Mouse (Mus musculus) MEL (cell line): ENCODE results near the gene Dlgap3. TPM values are rescaled to one million over a fixed set of nuclear protein-coding genes. Genes with fewer than 3 reads are reported as not detected.

Experiments used
- DNase-seq: peaks from one replicate; pipeline ENCODE4 v3.0.0; 2011; ENCODE audit warnings: low read depth, low spot score
- H3K27ac ChIP-seq: 2 replicates; pipeline ENCODE4 v1.5.1; 2012; ENCODE audit warnings: low read depth, mild to moderate bottlenecking, control low read depth, low read length, moderate library complexity; ENCODE audit not compliant: control insufficient read depth
- H3K27me3 ChIP-seq, 2 experiments: fragments of 150-350 bp in 1 of 2; sonication (generic) in 1 of 2; 2 replicates each; pipeline ENCODE4 v1.6.1; 2012; ENCODE audit warnings: low read length in 2 of 2, mild to moderate bottlenecking in 2 of 2, improper control_type of control experiment in 1 of 2, moderate library complexity in 1 of 2; ENCODE audit not compliant: insufficient read depth in 2 of 2, control insufficient read depth in 1 of 2
- H3K36me3 ChIP-seq, 2 experiments: 2 replicates each; pipeline ENCODE4 v1.6.1; 2012 to 2014; ENCODE audit warnings: low read length in 2 of 2, improper control_type of control experiment in 1 of 2, inconsistent platforms in 1 of 2, mild to moderate bottlenecking in 1 of 2; ENCODE audit not compliant: insufficient read depth in 2 of 2, control insufficient read depth in 1 of 2
- H3K4me1 ChIP-seq, 2 experiments: fragments of 150-350 bp in 1 of 2; sonication (generic) in 1 of 2; 2 replicates each; pipeline ENCODE4 v1.6.1; 2012; ENCODE audit warnings: low read length in 2 of 2, improper control_type of control experiment in 1 of 2, mild to moderate bottlenecking in 1 of 2; ENCODE audit not compliant: insufficient read depth in 2 of 2, control insufficient read depth in 1 of 2
- H3K4me3 ChIP-seq, 2 experiments: fragments of 150-350 bp in 1 of 2; sonication (generic) in 1 of 2; 2 replicates each; pipeline ENCODE4 v1.5.1; 2012; ENCODE audit warnings: low read depth in 2 of 2, low read length in 2 of 2, mild to moderate bottlenecking in 2 of 2, moderate library complexity in 2 of 2, control low read depth in 1 of 2, improper control_type of control experiment in 1 of 2; ENCODE audit not compliant: control insufficient read depth in 1 of 2, insufficient read depth in 1 of 2
- H3K79me2 ChIP-seq: 2 replicates; pipeline ENCODE4 v1.6.1; 2012; ENCODE audit warnings: mild to moderate bottlenecking, low read length, moderate library complexity; ENCODE audit not compliant: control insufficient read depth, poor library complexity, insufficient read depth
- H3K9ac ChIP-seq: 2 replicates; pipeline ENCODE4 v1.6.1; 2012; ENCODE audit warnings: low read depth, mild to moderate bottlenecking, control low read depth, low read length, moderate library complexity; ENCODE audit not compliant: control insufficient read depth, poor library complexity, severe bottlenecking
- H3K9me3 ChIP-seq: fragments of 150-350 bp; sonication (generic); replicated peaks from 2 replicates; pipeline ENCODE4 v1.6.1; 2012; ENCODE audit warnings: mild to moderate bottlenecking, low read length, improper control_type of control experiment, moderate library complexity; ENCODE audit not compliant: insufficient read depth
- CHD1 ChIP-seq: IDR thresholded peaks from 2 replicates; pipeline ENCODE4 v1.6.1; 2012; ENCODE audit warnings: low read depth, mild to moderate bottlenecking, inconsistent platforms, low read length, improper control_type of control experiment
- CHD2 ChIP-seq: IDR thresholded peaks from 2 replicates; pipeline ENCODE4 v1.6.1; 2011; ENCODE audit warnings: low read length, improper control_type of control experiment
- CTCF ChIP-seq, 3 experiments: IDR thresholded peaks in 2 of 3; conservative IDR thresholded peaks in 1 of 3; 2 replicates each; pipeline ENCODE4 v1.5.1; 2011 to 2012; ENCODE audit warnings: low read length in 3 of 3, low read depth in 2 of 3, mild to moderate bottlenecking in 2 of 3, improper control_type of control experiment in 1 of 3, inconsistent platforms in 1 of 3, mixed read lengths in 1 of 3, moderate library complexity in 1 of 3; ENCODE audit not compliant: control insufficient read depth in 1 of 3, insufficient read depth in 1 of 3, poor library complexity in 1 of 3, severe bottlenecking in 1 of 3
- E2F4 ChIP-seq: IDR thresholded peaks from 2 replicates; pipeline ENCODE4 v1.6.1; 2011; ENCODE audit warnings: low read depth, low read length, improper control_type of control experiment, borderline replicate concordance
- EP300 ChIP-seq, 2 experiments: IDR thresholded peaks; 2 replicates each; pipeline ENCODE4 v1.6.1; 2011; ENCODE audit warnings: improper control_type of control experiment in 2 of 2, low read length in 2 of 2, low read depth in 1 of 2, mild to moderate bottlenecking in 1 of 2
- GATA1 ChIP-seq: IDR thresholded peaks from 2 replicates; pipeline ENCODE4 v1.6.1; 2011; ENCODE audit warnings: low read depth, low read length, improper control_type of control experiment
- JUND ChIP-seq: IDR thresholded peaks from 2 replicates; pipeline ENCODE4 v1.6.1; 2011; ENCODE audit warnings: low read depth, mild to moderate bottlenecking, improper control_type of control experiment, low read length
- KAT2A ChIP-seq: conservative IDR thresholded peaks from 2 replicates; pipeline ENCODE4 v1.6.1; 2012; ENCODE audit warnings: low read depth, low read length, improper control_type of control experiment, inconsistent platforms
- MAX ChIP-seq: IDR thresholded peaks from 2 replicates; pipeline ENCODE4 v1.6.1; 2011; ENCODE audit warnings: low read length, improper control_type of control experiment
- MEF2A ChIP-seq: IDR thresholded peaks from 2 replicates; pipeline ENCODE4 v1.6.1; 2014; ENCODE audit warnings: low read depth, mild to moderate bottlenecking, inconsistent platforms, low read length, improper control_type of control experiment; ENCODE audit not compliant: poor library complexity, insufficient replicate concordance, severe bottlenecking; ENCODE audit errors: extremely low read depth
- MXI1 ChIP-seq: IDR thresholded peaks from 2 replicates; pipeline ENCODE4 v1.6.1; 2011; ENCODE audit warnings: mild to moderate bottlenecking, low read depth, low read length, improper control_type of control experiment
- NRF1 ChIP-seq: IDR thresholded peaks from 2 replicates; pipeline ENCODE4 v1.6.1; 2014; ENCODE audit warnings: low read depth, mild to moderate bottlenecking, inconsistent platforms, low read length, improper control_type of control experiment, moderate library complexity; ENCODE audit not compliant: poor library complexity, insufficient read depth, severe bottlenecking
- POLR2AphosphoS5 ChIP-seq: IDR thresholded peaks from 2 replicates; pipeline ENCODE4 v1.6.1; 2012; ENCODE audit warnings: low read depth, borderline replicate concordance, mild to moderate bottlenecking, inconsistent platforms, low read length, moderate library complexity, mixed read lengths
- RAD21 ChIP-seq: IDR thresholded peaks from 2 replicates; pipeline ENCODE4 v1.6.1; 2011; ENCODE audit warnings: mild to moderate bottlenecking, low read depth, low read length, improper control_type of control experiment
- RCOR1 ChIP-seq: IDR thresholded peaks from 2 replicates; pipeline ENCODE4 v1.6.1; 2012; ENCODE audit warnings: low read depth, mild to moderate bottlenecking, inconsistent platforms, low read length, improper control_type of control experiment
- SIN3A ChIP-seq: IDR thresholded peaks from 2 replicates; pipeline ENCODE4 v1.6.1; 2012; ENCODE audit warnings: low read length, improper control_type of control experiment, inconsistent platforms
- TCF12 ChIP-seq: IDR thresholded peaks from 2 replicates; pipeline ENCODE4 v1.6.1; 2014; ENCODE audit warnings: low read depth, mild to moderate bottlenecking, inconsistent platforms, low read length, improper control_type of control experiment, moderate library complexity
- UBTF ChIP-seq: IDR thresholded peaks from 2 replicates; pipeline ENCODE4 v1.6.1; 2012; ENCODE audit warnings: low read depth, mild to moderate bottlenecking, inconsistent platforms, low read length, improper control_type of control experiment, moderate library complexity, borderline replicate concordance; ENCODE audit not compliant: insufficient read depth
- USF1 ChIP-seq: IDR thresholded peaks from 2 replicates; pipeline ENCODE4 v1.6.1; 2014; ENCODE audit warnings: low read depth, mild to moderate bottlenecking, inconsistent platforms, low read length, improper control_type of control experiment, moderate library complexity
- USF2 ChIP-seq, 2 experiments: IDR thresholded peaks; 2 replicates each; pipeline ENCODE4 v1.6.1; 2011 to 2012; ENCODE audit warnings: improper control_type of control experiment in 2 of 2, low read length in 2 of 2, borderline replicate concordance in 1 of 2, inconsistent platforms in 1 of 2, low read depth in 1 of 2, mild to moderate bottlenecking in 1 of 2; ENCODE audit not compliant: insufficient read depth in 1 of 2
- ZMIZ1 ChIP-seq: IDR thresholded peaks from 2 replicates; pipeline ENCODE4 v1.6.1; 2012; ENCODE audit warnings: low read depth, mild to moderate bottlenecking, inconsistent platforms, low read length, improper control_type of control experiment, moderate library complexity
- ZNF384 ChIP-seq: IDR thresholded peaks from 2 replicates; pipeline ENCODE4 v1.6.1; 2012; ENCODE audit warnings: low read depth, mild to moderate bottlenecking, inconsistent platforms, low read length, improper control_type of control experiment
- polyA plus RNA-seq, 2 experiments: library from polyadenylated mRNA; stranded (reverse) in 1 of 2; unstranded in 1 of 2; fragments of >175 nt in 1 of 2; fragments of >200 nt in 1 of 2; gene quantifications; 2 replicates each; pipeline versions ENCODE4 v1.2.1 to v1.2.4; 2012; ENCODE audit warnings: low replicate concordance in 2 of 2, low read depth in 1 of 2; ENCODE audit not compliant: insufficient read length in 2 of 2, insufficient read depth in 1 of 2, missing spikeins in 1 of 2
- total RNA-seq: library from RNA; depleted of rRNA; stranded (reverse); fragments of 300-350 nt; gene quantifications from 2 replicates; pipeline ENCODE4 v1.2.3, GENCODE M21; 2012

The Dlgap3 gene
- total and polyA plus RNA-seq, 3 experiments = not detected

- no peak overlapping the region for H3K27ac ChIP-seq
- H3K27me3 ChIP-seq = no peaks in the 10 kb centered on the region
- H3K9me3 ChIP-seq = no peaks in the 10 kb centered on the region
- no peaks in the 10 kb centered on the region for H3K4me1 ChIP-seq
- no peak for DNase-seq
- no peak overlapping the region for H3K9ac ChIP-seq
- no peaks in the 10 kb centered on the region for H3K79me2 ChIP-seq
- no peak for TF ChIP-seq KAT2A
- TF ChIP-seq MEF2A = no peak
- no peak for TF ChIP-seq USF1
- TF ChIP-seq ZNF384 = no peak
- TF ChIP-seq GATA1 = no peak
- no peak for TF ChIP-seq CTCF (IDR thresholded peaks at IDR 0.05 in 2 of 3, conservative IDR thresholded peaks at IDR 0.05 in 1 of 3; ENCODE audit: control insufficient read depth in 1 of 3, insufficient read depth in 1 of 3, low read depth in 2 of 3, low read length in 3 of 3, poor library complexity in 1 of 3, severe bottlenecking in 1 of 3)
- TF ChIP-seq CHD2 = no peak
- TF ChIP-seq JUND = no peak
- TF ChIP-seq MAX = no peak
- TF ChIP-seq RCOR1 = no peak
- TF ChIP-seq UBTF = no peak
- no peak for TF ChIP-seq RAD21
- no peak for TF ChIP-seq POLR2AphosphoS5
- TF ChIP-seq CHD1 = no peak
- no peak for TF ChIP-seq USF2 (IDR thresholded peaks at IDR 0.05; ENCODE audit: borderline replicate concordance in 1 of 2, insufficient read depth in 1 of 2, low read depth in 1 of 2, low read length in 2 of 2)
- TF ChIP-seq NRF1 = no peak
- TF ChIP-seq TCF12 = no peak
- no peak for TF ChIP-seq MXI1
- TF ChIP-seq E2F4 = no peak
- TF ChIP-seq SIN3A = no peak
- no peak overlapping the region for H3K4me3 ChIP-seq
- no peaks in the 10 kb centered on the region for H3K36me3 ChIP-seq
Measured at GRCm38 (mm10) chr4:127203081-127203480, 34.1 kb downstream of the Dlgap3 start.

GRCm38 (mm10) chr4:127211318-127211717 is 42.3 kb downstream of the Dlgap3 start:
- no peak overlapping the region for H3K27ac ChIP-seq
- no peaks in the 10 kb centered on the region for H3K79me2 ChIP-seq
- no peaks in the 10 kb centered on the region for H3K36me3 ChIP-seq
- no peaks in the 10 kb centered on the region for H3K9me3 ChIP-seq
- H3K4me3 ChIP-seq = no peak overlapping the region
- no peaks in the 10 kb centered on the region for H3K4me1 ChIP-seq
- TF ChIP-seq USF2 (IDR thresholded peaks at IDR 0.05; ENCODE audit: borderline replicate concordance in 1 of 2, insufficient read depth in 1 of 2, low read depth in 1 of 2, low read length in 2 of 2) (no peak), EP300 (IDR thresholded peaks at IDR 0.05; ENCODE audit: low read depth in 1 of 2, low read length in 2 of 2) (no peak), RAD21 (no peak), ZMIZ1 (no peak)
- DNase-seq = no peak
- H3K27me3 ChIP-seq = no peaks in the 10 kb centered on the region
- no peak overlapping the region for H3K9ac ChIP-seq
